Mouse (Mus musculus) hindbrain, embryonic 13.5 days (tissue): Measurements from ENCODE around the gene Unc13a. TPM values are rescaled to one million over a fixed set of nuclear protein-coding genes. Genes with fewer than 3 reads are reported as not detected.

Source experiments
- ATAC-seq: fragments of 200-750 bp; cut with Nextera tagmentation; 2 replicates; pipeline ENCODE4 v1.8.0; 2017; ENCODE audit warnings: moderate TSS enrichment; ENCODE audit not compliant: low FRiP score
- H3K27ac ChIP-seq: fragments of 300-500 bp; sonication (generic); 2 replicates; pipeline ENCODE4 v1.5.1; 2015; ENCODE audit warnings: inconsistent platforms, mild to moderate bottlenecking, moderate library complexity
- H3K27me3 ChIP-seq: fragments of 300-500 bp; sonication (generic); 2 replicates; pipeline ENCODE4 v1.6.1; 2015; ENCODE audit warnings: mild to moderate bottlenecking, inconsistent platforms
- H3K36me3 ChIP-seq: fragments of 300-500 bp; sonication (generic); 2 replicates; pipeline ENCODE4 v1.6.1; 2015; ENCODE audit warnings: mild to moderate bottlenecking, inconsistent platforms
- H3K4me1 ChIP-seq: fragments of 300-500 bp; sonication (generic); replicated peaks from 2 replicates; pipeline ENCODE4 v1.6.1; 2015; ENCODE audit warnings: inconsistent platforms
- H3K4me2 ChIP-seq: fragments of 300-500 bp; sonication (generic); 2 replicates; pipeline ENCODE4 v1.6.1; 2015; ENCODE audit warnings: inconsistent platforms, mild to moderate bottlenecking, moderate library complexity
- H3K4me3 ChIP-seq: fragments of 300-500 bp; sonication (generic); 2 replicates; pipeline ENCODE4 v1.5.1; 2015; ENCODE audit warnings: mild to moderate bottlenecking, inconsistent platforms
- H3K9ac ChIP-seq: fragments of 300-500 bp; sonication (generic); 2 replicates; pipeline ENCODE4 v1.6.1; 2015; ENCODE audit warnings: mild to moderate bottlenecking, inconsistent platforms
- H3K9me3 ChIP-seq: fragments of 300-500 bp; sonication (generic); 2 replicates; pipeline ENCODE4 v1.6.1; 2016; ENCODE audit warnings: inconsistent platforms
- WGBS: fragments of 180-500 bp; shearing (Covaris S2); methylation state at CpG from one replicate; pipeline ENCODE4 v1.1.7; 2015; 5-methylcytosine and 5-hydroxymethylcytosine counted together
- polyA plus RNA-seq: library from polyadenylated mRNA; unstranded; fragments of >200 nt; fragmentation: Nextera tagmentation; extraction: Ambion mirVana; gene quantifications from 2 replicates; pipeline ENCODE4 v1.2.1, GENCODE M21; 2015

Gene Unc13a
- polyA plus RNA-seq, 1 experiment from 2014 or later = 18.9 TPM

GRCm38 (mm10) chr8:71657816-71658215 lies 13.7 kb downstream of the Unc13a start:
- Histone ChIP-seq H3K4me2 (no peak overlapping the region), H3K27me3 (peaks cover 90% of the 10 kb centered on the region), H3K9me3 (no peaks in the 10 kb centered on the region), H3K4me1 (peaks cover 11% of the 10 kb centered on the region; the same call in 1 of the 2 replicates), H3K4me3 (no peak overlapping the region), H3K27ac (no peak overlapping the region), H3K9ac (no peak overlapping the region), H3K36me3 (peaks cover 71% of the 10 kb centered on the region)
- WGBS = 25% methylated on average over 6 of the region's 9 CpGs
- ATAC-seq = no peak

GRCm38 (mm10) chr8:71654600-71654999 lies 17.0 kb downstream of the Unc13a start:
- Histone ChIP-seq H3K27ac (no peak overlapping the region), H3K4me2 (peak overlapping the region; percentile 36), H3K9ac (no peak overlapping the region), H3K27me3 (peaks cover 78% of the 10 kb centered on the region), H3K4me3 (no peak overlapping the region), H3K9me3 (no peaks in the 10 kb centered on the region), H3K4me1 (peaks cover 6% of the 10 kb centered on the region; the same call in 1 of the 2 replicates), H3K36me3 (peaks cover 80% of the 10 kb centered on the region)
- 4% methylated on average over 24 of the region's 24 CpGs for WGBS
- 0 out of 2 replicates have a peak, but pooled peaks have one; percentile 15 for ATAC-seq

- no peak overlapping the region for H3K27ac ChIP-seq
- H3K36me3 ChIP-seq = peaks cover 91% of the 10 kb centered on the region
- H3K27me3 ChIP-seq = 0 out of 2 replicates have a peak, but pooled peaks cover 11% of the 10 kb centered on the region
- ATAC-seq = no peak
- no peak overlapping the region for H3K9ac ChIP-seq
- no peaks in the 10 kb centered on the region for H3K9me3 ChIP-seq
- H3K4me1 ChIP-seq = no peaks in the 10 kb centered on the region
- no peak overlapping the region for H3K4me2 ChIP-seq
- WGBS = 82% methylated on average over 9 of the region's 9 CpGs
- no peak overlapping the region for H3K4me3 ChIP-seq
Observed at GRCm38 (mm10) chr8:71645510-71645909, 26.0 kb downstream of the Unc13a start.

- Histone ChIP-seq H3K4me3 (no peak overlapping the region), H3K4me2 (no peak overlapping the region), H3K27me3 (peaks cover 52% of the 10 kb centered on the region), H3K4me1 (peaks cover 6% of the 10 kb centered on the region), H3K36me3 (peaks cover 67% of the 10 kb centered on the region), H3K9me3 (no peaks in the 10 kb centered on the region), H3K27ac (no peak overlapping the region), H3K9ac (no peak overlapping the region)
- 87% methylated on average over 4 of the region's 4 CpGs for WGBS
- no peak for ATAC-seq
Observed at GRCm38 (mm10) chr8:71639318-71639717, 32.2 kb downstream of the Unc13a start.

GRCm38 (mm10) chr8:71638321-71638720 lies 33.2 kb downstream of the Unc13a start:
- no peak overlapping the region for H3K4me2 ChIP-seq
- H3K9ac ChIP-seq = no peak overlapping the region
- WGBS = 78% methylated on average over 6 of the region's 6 CpGs
- peaks cover 10% of the 10 kb centered on the region for H3K4me1 ChIP-seq
- no peak overlapping the region for H3K4me3 ChIP-seq
- ATAC-seq = no peak
- H3K9me3 ChIP-seq = no peaks in the 10 kb centered on the region
- H3K27me3 ChIP-seq = peaks cover 59% of the 10 kb centered on the region
- no peak overlapping the region for H3K27ac ChIP-seq
- H3K36me3 ChIP-seq = peaks cover 67% of the 10 kb centered on the region

GRCm38 (mm10) chr8:71637149-71638095 lies 34.1 kb downstream of the Unc13a start:
- H3K27ac ChIP-seq = no peak overlapping the region
- H3K4me3 ChIP-seq = no peak overlapping the region
- 0 out of 2 replicates have a peak overlapping the region, but pooled peaks have one; percentile 0 for H3K9ac ChIP-seq
- H3K27me3 ChIP-seq = peaks cover 67% of the 10 kb centered on the region
- H3K4me1 ChIP-seq = peaks cover 10% of the 10 kb centered on the region
- 65% methylated on average over 8 of the region's 8 CpGs for WGBS
- H3K9me3 ChIP-seq = no peaks in the 10 kb centered on the region; the same call in 1 of the 2 replicates
- H3K36me3 ChIP-seq = peaks cover 67% of the 10 kb centered on the region
- ATAC-seq = no peak
- no peak overlapping the region for H3K4me2 ChIP-seq

GRCm38 (mm10) chr8:71633981-71634667 lies 37.4 kb downstream of the Unc13a start:
- H3K9me3 ChIP-seq = no peaks in the 10 kb centered on the region; the same call in 1 of the 2 replicates
- H3K36me3 ChIP-seq = peaks cover 47% of the 10 kb centered on the region
- H3K4me3 ChIP-seq = 0 out of 2 replicates have a peak overlapping the region, but pooled peaks have one; percentile 3
- WGBS = 4% methylated on average over 26 of the region's 26 CpGs
- peaks cover 22% of the 10 kb centered on the region for H3K4me1 ChIP-seq
- ATAC-seq = peak; percentile 17; the same call in 1 of the 2 replicates
- peak overlapping the region; percentile 43; the same call in 1 of the 2 replicates for H3K9ac ChIP-seq
- H3K27me3 ChIP-seq = peaks cover 87% of the 10 kb centered on the region
- peak overlapping the region; percentile 23 for H3K4me2 ChIP-seq
- peak overlapping the region; percentile 52; the same call in 1 of the 2 replicates for H3K27ac ChIP-seq

- Histone ChIP-seq H3K4me2 (no peak overlapping the region), H3K9me3 (no peaks in the 10 kb centered on the region; the same call in 1 of the 2 replicates), H3K4me1 (peaks cover 29% of the 10 kb centered on the region), H3K27ac (no peak overlapping the region), H3K4me3 (no peak overlapping the region), H3K27me3 (peaks cover 78% of the 10 kb centered on the region), H3K36me3 (peaks cover 38% of the 10 kb centered on the region), H3K9ac (no peak overlapping the region)
- 12% methylated on average over 17 of the region's 22 CpGs for WGBS
- no peak for ATAC-seq
Observed at GRCm38 (mm10) chr8:71633164-71633563, 38.4 kb downstream of the Unc13a start.

GRCm38 (mm10) chr8:71631897-71632296 lies 39.7 kb downstream of the Unc13a start:
- H3K9me3 ChIP-seq = no peaks in the 10 kb centered on the region; the same call in 1 of the 2 replicates
- H3K4me1 ChIP-seq = peaks cover 29% of the 10 kb centered on the region
- no peak overlapping the region for H3K4me2 ChIP-seq
- peaks cover 70% of the 10 kb centered on the region for H3K27me3 ChIP-seq
- H3K4me3 ChIP-seq = no peak overlapping the region
- 60% methylated on average over 2 of the region's 2 CpGs for WGBS
- H3K36me3 ChIP-seq = peaks cover 37% of the 10 kb centered on the region
- H3K9ac ChIP-seq = no peak overlapping the region
- no peak for ATAC-seq
- no peak overlapping the region for H3K27ac ChIP-seq

GRCm38 (mm10) chr8:71630761-71631160 lies 40.8 kb downstream of the Unc13a start:
- Histone ChIP-seq H3K36me3 (peaks cover 33% of the 10 kb centered on the region), H3K27me3 (peaks cover 58% of the 10 kb centered on the region), H3K27ac (no peak overlapping the region), H3K4me1 (peaks cover 29% of the 10 kb centered on the region), H3K9me3 (no peaks in the 10 kb centered on the region; the same call in 1 of the 2 replicates), H3K4me2 (no peak overlapping the region), H3K4me3 (no peak overlapping the region), H3K9ac (no peak overlapping the region)
- ATAC-seq = no peak
- 86% methylated on average over 6 of the region's 6 CpGs for WGBS

- 3% methylated on average over 25 of the region's 25 CpGs for WGBS
- Histone ChIP-seq H3K4me2 (peak overlapping the region; percentile 90), H3K27me3 (peaks cover 48% of the 10 kb centered on the region)
Observed at GRCm38 (mm10) chr8:71629781-71630212, 41.8 kb downstream of the Unc13a start.

More at GRCm38 (mm10) chr8:71629781-71630212, 41.8 kb downstream of the Unc13a start:
- H3K36me3 ChIP-seq = peaks cover 30% of the 10 kb centered on the region
- peak overlapping the region; percentile 47 for H3K4me3 ChIP-seq
- H3K9me3 ChIP-seq = no peaks in the 10 kb centered on the region; the same call in 1 of the 2 replicates
- H3K9ac ChIP-seq = peak overlapping the region; percentile 80
- peak; percentile 26 for ATAC-seq
- peak overlapping the region; percentile 86 for H3K27ac ChIP-seq
- peaks cover 29% of the 10 kb centered on the region for H3K4me1 ChIP-seq
